Mouse (Mus musculus) forebrain, embryonic 14.5 days (tissue): Measurements from ENCODE around the gene Wdr47. TPM values are rescaled to one million over a fixed set of nuclear protein-coding genes. Genes with fewer than 3 reads are reported as not detected.
A peak's percentile ranks its signal among the peaks of the same experiment; 100 is the strongest.

Source experiments
- ATAC-seq: fragments of 200-750 bp; cut with Nextera tagmentation; 2 replicates; pipeline ENCODE4 v1.8.0; 2017; ENCODE audit warnings: mild to moderate bottlenecking, moderate library complexity
- DNase-seq: peaks from one replicate; pipeline ENCODE4 v3.0.0-alpha.2; 2015; ENCODE audit warnings: low spot score
- H3K27ac ChIP-seq: fragments of 300-500 bp; sonication (generic); 2 replicates; pipeline ENCODE4 v1.5.1; 2014; ENCODE audit warnings: low read depth, mild to moderate bottlenecking, control low read depth, low read length, moderate library complexity
- H3K27me3 ChIP-seq: fragments of 300-500 bp; sonication (generic); replicated peaks from 2 replicates; pipeline ENCODE4 v1.6.1; 2014; ENCODE audit warnings: low read length, control low read depth, mixed read lengths; ENCODE audit not compliant: control insufficient read depth, insufficient read depth
- H3K36me3 ChIP-seq: fragments of 300-500 bp; sonication (generic); 2 replicates; pipeline ENCODE4 v1.6.1; 2014; ENCODE audit warnings: low read length, control low read depth; ENCODE audit not compliant: control insufficient read depth, insufficient read depth
- H3K4me1 ChIP-seq: fragments of 300-500 bp; sonication (generic); 2 replicates; pipeline ENCODE4 v1.6.1; 2014; ENCODE audit warnings: antibody characterized with exemption, low read length, control low read depth; ENCODE audit not compliant: control insufficient read depth, insufficient read depth
- H3K4me2 ChIP-seq: fragments of 300-500 bp; sonication (generic); 2 replicates; pipeline ENCODE4 v1.6.1; 2014; ENCODE audit warnings: mild to moderate bottlenecking, control low read depth, low read length
- H3K4me3 ChIP-seq: fragments of 300-500 bp; sonication (generic); 2 replicates; pipeline ENCODE4 v1.5.1; 2014; ENCODE audit warnings: low read depth, low read length, control low read depth
- H3K9ac ChIP-seq: fragments of 300-500 bp; sonication (generic); 2 replicates; pipeline ENCODE4 v1.6.1; 2014; ENCODE audit warnings: mild to moderate bottlenecking, low read length, control low read depth, moderate library complexity
- H3K9me3 ChIP-seq: fragments of 300-500 bp; sonication (generic); replicated peaks from 2 replicates; pipeline ENCODE4 v1.6.1; 2016; ENCODE audit warnings: low read length, control low read depth, mixed read lengths; ENCODE audit not compliant: control insufficient read depth
- WGBS: fragments of 180-500 bp; shearing (Covaris S2); extraction: QIAGEN DNeasy Blood & Tissue Kit; methylation state at CpG from one replicate; pipeline ENCODE4 v1.1.7; 2014; 5-methylcytosine and 5-hydroxymethylcytosine counted together
- polyA plus RNA-seq: library from polyadenylated mRNA; unstranded; fragments of >200 nt; fragmentation: Nextera tagmentation; extraction: Ambion mirVana; gene quantifications from 2 replicates; pipeline ENCODE4 v1.2.1, GENCODE M21; 2014

Wdr47 gene
- 87.8 and 112 TPM in 2 replicates for polyA plus RNA-seq

DNA sequence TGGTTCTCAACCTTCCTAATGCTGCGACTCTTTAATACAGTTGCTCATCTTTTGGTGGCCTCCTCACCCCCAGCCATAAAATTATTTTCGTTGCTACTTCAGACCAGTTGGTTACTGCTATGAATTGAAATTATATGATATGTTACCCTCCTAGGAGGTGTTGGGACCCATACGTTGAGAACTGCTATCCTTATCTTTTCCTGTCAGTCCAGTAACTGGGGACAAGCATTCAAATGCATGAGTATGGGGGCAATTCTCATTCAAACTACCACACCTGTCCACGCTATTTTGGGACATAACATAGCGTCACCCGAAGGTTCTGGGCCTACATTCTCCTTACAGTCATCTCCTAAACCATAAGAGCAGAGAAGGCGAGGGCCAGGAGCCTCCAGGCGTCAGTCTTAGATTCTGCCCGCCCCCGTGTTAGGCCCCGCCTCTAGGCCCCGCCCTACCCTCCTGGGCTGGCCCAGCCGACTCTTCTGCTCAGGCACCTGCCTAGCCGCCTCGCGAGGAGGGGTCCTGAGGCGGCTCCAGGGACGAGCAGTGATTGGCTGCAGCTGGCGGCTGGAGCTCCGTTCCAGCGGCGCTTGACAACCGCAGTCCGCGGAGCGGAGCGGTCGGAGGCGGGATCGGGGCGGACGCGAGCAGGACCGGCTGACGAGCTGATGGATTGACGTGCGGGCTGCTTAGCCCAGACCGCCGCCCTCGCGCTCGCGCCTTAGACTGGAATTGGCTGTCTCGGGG lies at the start of gene Wdr47:
Gene Wdr47, plus strand, starts transcription at position 494 of the 744 bp plus-strand sequence.
- peak; percentile 98 for DNase-seq
- whole genome bisulfite sequencing, result 6% methylated on average over 44 of the region's 44 CpGs
- H3K27ac ChIP-seq, result peak within 1 kb of the TSS; percentile 96
- peaks cover 6% of the 10 kb centered on the region for H3K4me1 ChIP-seq
- no peaks in the 10 kb centered on the region for H3K36me3 ChIP-seq
- H3K27me3 ChIP-seq, result no peaks in the 10 kb centered on the region
- ATAC-seq, result peak; percentile 99
- H3K9ac ChIP-seq, result peak within 1 kb of the TSS; percentile 94
- peak within 1 kb of the TSS; percentile 68 for H3K4me2 ChIP-seq
- peak within 1 kb of the TSS; percentile 95 for H3K4me3 ChIP-seq
- H3K9me3 ChIP-seq, result no peaks in the 10 kb centered on the region

DNA sequence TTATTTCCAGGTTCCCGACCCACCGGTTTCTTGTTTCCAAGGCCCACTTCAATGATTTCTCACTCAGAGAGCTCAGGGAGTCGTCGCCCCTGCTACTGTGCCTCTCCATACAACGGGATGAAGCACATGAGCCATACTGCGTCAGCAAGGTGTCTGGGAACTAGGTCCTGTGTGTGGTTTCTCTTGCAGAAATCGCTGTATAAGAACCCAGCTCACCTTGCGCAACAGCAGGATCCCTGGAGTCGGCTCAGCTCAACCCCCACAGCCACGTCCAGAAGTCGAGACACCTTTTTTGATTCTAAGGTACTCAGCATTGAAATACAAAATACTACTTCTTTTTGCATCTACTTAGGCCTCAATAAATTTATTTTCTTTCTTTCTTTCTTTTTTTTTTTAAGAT lies 48.8 kb upstream of the Wdr47 start:
- Histone ChIP-seq H3K36me3 (no peaks in the 10 kb centered on the region), H3K4me1 (peaks cover 4% of the 10 kb centered on the region), H3K9ac (no peak overlapping the region), H3K4me3 (no peak overlapping the region), H3K9me3 (no peaks in the 10 kb centered on the region), H3K27ac (no peak overlapping the region), H3K4me2 (no peak overlapping the region), H3K27me3 (no peaks in the 10 kb centered on the region)
- DNase-seq, result no peak
- 81% methylated on average over 11 of the region's 11 CpGs for WGBS
- no peak for ATAC-seq

DNA sequence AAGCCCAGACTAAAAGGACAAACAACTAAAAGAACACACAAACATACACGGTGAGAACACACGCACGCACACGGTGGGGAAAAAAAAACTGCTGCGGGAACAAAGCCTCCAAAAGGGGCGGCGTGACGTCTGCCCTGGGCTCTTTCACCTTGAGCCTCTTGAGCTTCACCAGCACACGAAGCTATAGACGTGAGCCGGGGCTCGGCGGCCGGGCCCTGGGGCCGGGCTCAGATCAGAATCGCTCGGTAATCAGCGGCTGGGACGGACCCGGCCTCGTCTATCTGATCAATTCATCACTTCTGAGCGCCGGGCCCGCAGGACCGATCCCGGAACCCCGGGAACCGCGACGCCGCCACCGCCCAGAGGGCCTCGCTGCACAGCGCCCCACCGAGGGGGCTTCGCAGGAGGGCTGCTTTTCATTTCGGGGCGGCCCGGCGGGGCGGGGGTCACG lies 36.9 kb upstream of the Wdr47 start:
- 1% methylated on average over 42 of the region's 42 CpGs for WGBS
- peak overlapping the region; percentile 92 for H3K27ac ChIP-seq
- peaks cover 5% of the 10 kb centered on the region; the same call in 1 of the 2 replicates for H3K4me1 ChIP-seq
- DNase-seq (no peak), ATAC-seq (peak; percentile 74)
- peak overlapping the region; percentile 99 for H3K9ac ChIP-seq
- no peaks in the 10 kb centered on the region for H3K9me3 ChIP-seq
- no peaks in the 10 kb centered on the region for H3K27me3 ChIP-seq
- peaks cover 23% of the 10 kb centered on the region for H3K36me3 ChIP-seq
- H3K4me3 ChIP-seq, result peak overlapping the region; percentile 87
- H3K4me2 ChIP-seq, result peak overlapping the region; percentile 77

DNA sequence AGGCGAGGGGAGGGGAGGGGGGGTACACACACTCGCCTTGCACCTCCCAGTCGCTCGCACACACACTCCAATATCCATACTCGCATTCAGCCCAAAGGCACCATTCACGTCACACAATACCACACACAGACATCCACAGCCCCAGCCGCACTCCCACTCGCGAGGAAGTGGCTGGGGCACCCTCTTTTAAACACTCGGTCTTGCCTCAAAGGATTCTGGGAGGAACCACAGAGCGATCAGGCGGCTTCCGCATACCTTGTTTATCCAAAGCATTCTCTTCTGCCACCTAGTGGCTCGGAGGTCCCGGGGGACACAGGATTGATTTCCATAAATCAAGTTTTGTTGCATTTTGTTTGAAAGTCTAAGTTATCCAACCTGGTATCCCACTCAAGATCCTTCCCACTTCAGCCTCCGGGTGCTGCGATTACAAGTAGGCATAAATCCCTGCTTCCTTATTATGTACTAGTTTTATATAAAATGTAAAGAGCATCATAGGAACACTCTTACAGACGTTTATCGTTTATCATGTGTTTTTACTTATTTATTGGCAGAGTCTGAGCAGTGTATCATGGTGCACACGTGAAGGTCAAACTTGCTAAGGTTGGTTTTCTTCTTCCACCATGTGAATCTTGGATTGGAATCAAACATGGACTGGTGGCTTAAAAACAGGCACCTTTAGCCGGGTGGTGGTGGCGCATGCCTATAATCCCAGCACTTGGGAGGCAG lies 36.3 kb upstream of the Wdr47 start:
- H3K27ac ChIP-seq, result peak overlapping the region; percentile 92
- H3K27me3 ChIP-seq, result no peaks in the 10 kb centered on the region
- H3K9ac ChIP-seq, result peak overlapping the region; percentile 99
- peak overlapping the region; percentile 77 for H3K4me2 ChIP-seq
- 18% methylated on average over 22 of the region's 22 CpGs for WGBS
- H3K4me3 ChIP-seq, result peak overlapping the region; percentile 87
- DNase-seq, result peak; percentile 99
- no peaks in the 10 kb centered on the region for H3K9me3 ChIP-seq
- peaks cover 5% of the 10 kb centered on the region; the same call in 1 of the 2 replicates for H3K4me1 ChIP-seq
- peaks cover 28% of the 10 kb centered on the region for H3K36me3 ChIP-seq
- ATAC-seq, result peak; percentile 98

DNA sequence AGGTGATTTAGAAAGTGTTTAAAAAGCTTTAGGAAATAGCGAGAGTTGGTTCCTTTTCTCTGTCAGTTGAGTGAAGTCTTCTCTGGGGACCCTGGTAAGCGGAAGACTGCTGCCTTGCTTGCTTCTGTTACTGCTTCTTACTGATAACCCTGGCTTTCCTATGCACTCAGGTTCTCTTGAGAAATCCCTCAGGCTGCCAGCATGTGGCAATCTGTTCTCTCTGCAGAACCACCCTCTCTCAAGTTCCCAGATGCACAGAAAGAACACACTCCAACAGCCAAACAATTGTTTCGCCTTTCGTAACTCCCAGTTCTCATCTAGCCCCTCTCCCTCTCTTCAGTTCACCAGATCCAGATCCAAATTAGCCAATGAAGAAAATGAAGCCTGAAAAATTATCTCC lies 33.2 kb upstream of the Wdr47 start:
- Histone ChIP-seq H3K9ac (no peak overlapping the region), H3K27ac (no peak overlapping the region), H3K36me3 (peaks cover 34% of the 10 kb centered on the region), H3K4me2 (no peak overlapping the region), H3K4me3 (no peak overlapping the region), H3K4me1 (peaks cover 14% of the 10 kb centered on the region; the same call in 1 of the 2 replicates), H3K9me3 (no peaks in the 10 kb centered on the region), H3K27me3 (no peaks in the 10 kb centered on the region)
- 93% methylated on average over 4 of the region's 4 CpGs for WGBS
- DNase-seq (no peak), ATAC-seq (no peak)

DNA sequence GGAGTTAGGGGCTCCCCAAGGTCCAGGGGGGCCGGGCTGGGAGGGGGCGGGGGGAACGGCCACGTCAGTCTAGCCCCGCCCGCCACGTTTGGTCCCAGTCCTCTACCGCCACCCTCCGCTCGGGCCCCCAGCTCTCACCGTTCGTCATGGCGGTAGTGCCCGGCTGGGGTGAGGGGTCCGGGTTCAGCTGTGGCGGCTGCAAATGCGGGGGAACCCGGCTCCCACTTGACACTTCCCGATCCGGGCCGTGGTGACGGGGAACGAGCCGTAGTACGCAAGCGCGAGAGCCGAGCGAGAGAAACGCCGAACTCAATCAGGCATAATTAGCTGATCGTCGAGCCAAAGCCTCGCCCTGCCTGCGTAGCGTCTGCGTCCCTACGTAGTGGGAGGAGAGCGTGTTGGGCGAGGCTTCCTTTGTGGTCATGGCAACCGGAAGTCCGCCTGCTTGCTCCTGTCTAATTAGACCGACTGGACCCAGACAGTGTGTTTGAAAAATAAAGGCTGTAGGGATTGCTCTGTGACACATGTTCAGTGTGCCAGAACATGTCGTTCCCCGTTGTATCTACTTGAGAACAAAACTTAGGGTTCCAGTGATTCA lies 28.8 kb upstream of the Wdr47 start, which contains the start of gene Tmem167b:
Gene Tmem167b, minus strand, starts transcription at position 334 of the 598 bp plus-strand sequence.
- ATAC-seq (peak; percentile 97), DNase-seq (peak; percentile 100)
- Histone ChIP-seq H3K4me2 (peak within 1 kb of the TSS; percentile 82), H3K4me1 (peaks cover 13% of the 10 kb centered on the region; the same call in 1 of the 2 replicates), H3K27me3 (no peaks in the 10 kb centered on the region), H3K27ac (peak within 1 kb of the TSS; percentile 93), H3K36me3 (peaks cover 29% of the 10 kb centered on the region), H3K9ac (peak within 1 kb of the TSS; percentile 90), H3K4me3 (peak within 1 kb of the TSS; percentile 81), H3K9me3 (no peaks in the 10 kb centered on the region)
- whole genome bisulfite sequencing, result under 1% methylated on average over 43 of the region's 45 CpGs

DNA sequence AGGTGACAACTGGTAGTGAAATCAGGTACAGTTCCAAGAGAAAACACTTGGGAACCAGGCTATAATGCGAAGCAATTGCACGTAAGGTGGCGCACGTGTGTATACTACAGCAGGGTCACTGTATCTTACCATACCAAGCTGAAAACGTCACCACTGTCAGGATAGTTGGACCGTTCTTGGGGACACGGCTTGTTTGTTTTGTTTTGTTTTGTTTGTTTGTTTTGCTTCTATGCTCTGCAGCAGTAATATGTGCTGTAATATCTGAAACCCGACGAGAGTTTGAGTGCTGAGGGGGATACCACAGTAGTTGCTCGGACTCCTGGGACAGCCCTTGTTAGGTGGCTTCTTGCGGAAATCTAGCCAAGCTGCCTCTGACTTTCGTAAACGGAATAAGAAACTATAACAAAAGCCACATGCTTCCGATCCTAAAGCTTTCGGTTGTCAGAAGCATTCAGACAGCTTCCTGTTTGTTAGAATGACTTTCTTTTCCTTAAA lies 28.3 kb upstream of the Wdr47 start:
- peak; percentile 78 for ATAC-seq
- WGBS, result 7% methylated on average over 15 of the region's 15 CpGs
- Histone ChIP-seq H3K27me3 (no peaks in the 10 kb centered on the region), H3K4me2 (peak overlapping the region; percentile 82), H3K36me3 (peaks cover 24% of the 10 kb centered on the region), H3K27ac (peak overlapping the region; percentile 93), H3K9me3 (no peaks in the 10 kb centered on the region), H3K9ac (peak overlapping the region; percentile 54), H3K4me3 (peak overlapping the region; percentile 81), H3K4me1 (peaks cover 13% of the 10 kb centered on the region; the same call in 1 of the 2 replicates)
- DNase-seq, result no peak

DNA sequence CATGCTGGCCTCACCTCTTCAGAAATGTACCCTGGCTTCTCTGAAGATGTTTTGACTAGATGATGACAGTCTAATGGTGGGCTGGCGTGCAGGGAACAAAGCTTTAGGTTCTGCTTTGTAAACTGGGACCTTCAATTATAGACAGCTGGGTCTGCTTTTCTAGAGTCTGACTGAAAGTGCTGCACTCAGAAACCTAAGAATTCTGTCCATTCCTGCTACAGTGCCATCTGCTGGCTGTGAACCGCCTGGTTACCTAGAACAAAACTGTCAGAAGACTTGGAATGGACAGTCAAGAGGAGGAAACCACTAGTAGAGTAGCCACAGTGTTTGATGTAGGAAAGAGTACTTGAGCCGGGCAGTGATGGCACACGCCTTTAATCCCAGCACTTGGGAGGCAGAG lies 27.8 kb upstream of the Wdr47 start:
- H3K9me3 ChIP-seq, result no peaks in the 10 kb centered on the region
- peaks cover 20% of the 10 kb centered on the region for H3K36me3 ChIP-seq
- DNase-seq, result peak; percentile 94
- WGBS, result 10% methylated on average over 4 of the region's 4 CpGs
- H3K27me3 ChIP-seq, result no peaks in the 10 kb centered on the region
- peak overlapping the region; percentile 54 for H3K9ac ChIP-seq
- peaks cover 13% of the 10 kb centered on the region; the same call in 1 of the 2 replicates for H3K4me1 ChIP-seq
- peak overlapping the region; percentile 81 for H3K4me3 ChIP-seq
- H3K4me2 ChIP-seq, result peak overlapping the region; percentile 82
- H3K27ac ChIP-seq, result peak overlapping the region; percentile 93
- ATAC-seq, result peak; percentile 28
